Mouse (Mus musculus): ENCODE data around the gene Atp2b1.

GRCm38 (mm10) chr10:98897507-98897906, 16.7 kb upstream of the Atp2b1 start:
- TF ChIP-seq POLR2A (IDR thresholded peaks at IDR 0.05; ENCODE audit: control insufficient read depth in 1 of 2, insufficient read depth in 1 of 2, low read depth in 1 of 2, low read length in 2 of 2, poor library complexity in 1 of 2): no peak
- no peak for TF ChIP-seq UBTF (IDR thresholded peaks at IDR 0.05; ENCODE audit: borderline replicate concordance, insufficient read depth, low read depth, low read length)
- TF ChIP-seq GATA1 (IDR thresholded peaks at IDR 0.05; ENCODE audit: low read depth, low read length): no peak
- no peak for TF ChIP-seq ELF1 (IDR thresholded peaks at IDR 0.05; ENCODE audit: low read depth, low read length)
- TF ChIP-seq MAX (IDR thresholded peaks at IDR 0.05; ENCODE audit: low read length): no peak
- no peak for TF ChIP-seq CTCF (IDR thresholded peaks at IDR 0.05 in 2 of 3, conservative IDR thresholded peaks at IDR 0.05 in 1 of 3; ENCODE audit: control insufficient read depth in 1 of 3, insufficient read depth in 1 of 3, low read depth in 2 of 3, low read length in 3 of 3, poor library complexity in 1 of 3, severe bottlenecking in 1 of 3)
- TF ChIP-seq POLR2AphosphoS2 (IDR thresholded peaks at IDR 0.05; ENCODE audit: low read length): no peak
- TF ChIP-seq POLR2AphosphoS5 (IDR thresholded peaks at IDR 0.05; ENCODE audit: borderline replicate concordance, low read depth, low read length): no peak
- no peak for TF ChIP-seq MXI1 (IDR thresholded peaks at IDR 0.05; ENCODE audit: low read depth, low read length)
- TF ChIP-seq NRF1 (IDR thresholded peaks at IDR 0.05; ENCODE audit: insufficient read depth, low read depth, low read length, poor library complexity, severe bottlenecking): no peak
- no peak for TF ChIP-seq TAL1 (IDR thresholded peaks at IDR 0.05; ENCODE audit: low read length)
- no peak for TF ChIP-seq EP300 (IDR thresholded peaks at IDR 0.05; ENCODE audit: low read depth in 1 of 2, low read length in 2 of 2)
- no peak for TF ChIP-seq TBP (IDR thresholded peaks at IDR 0.05; ENCODE audit: low read depth, low read length)
- no peak for TF ChIP-seq MEF2A (IDR thresholded peaks at IDR 0.05; ENCODE audit: extremely low read depth, insufficient replicate concordance, low read depth, low read length, poor library complexity, severe bottlenecking)
